Mouse (Mus musculus) CD4-positive helper T cell, adult 2 months (primary cell): ENCODE data around the gene Tspoap1.
A peak's percentile ranks its signal among the peaks of the same experiment; 100 is the strongest.

Experiments
- DNase-seq: peaks from one replicate; pipeline ENCODE4 v3.0.0-alpha.2; 2012; ENCODE audit warnings: low read depth, missing footprints, low spot score

Tspoap1 gene

DNA sequence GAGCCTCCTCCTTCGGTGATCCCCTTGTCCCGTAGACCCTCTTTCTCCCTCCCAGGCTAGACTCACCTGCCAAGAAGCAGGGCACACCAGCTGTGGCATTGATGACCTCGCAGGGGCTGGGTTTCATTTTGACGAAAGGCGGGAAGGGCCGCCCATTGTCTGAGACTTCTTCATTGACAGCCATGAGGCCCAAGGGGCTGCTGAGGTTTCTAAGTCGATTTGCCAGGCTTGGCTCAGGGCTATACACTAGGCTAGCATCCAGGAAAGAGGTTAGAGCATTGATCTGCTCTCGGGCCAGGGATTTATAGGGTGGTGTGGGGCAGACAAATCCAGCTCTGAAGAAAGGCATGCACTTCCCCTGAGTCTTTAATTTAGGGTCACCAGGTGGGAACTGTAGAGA is 54.5 kb downstream of the Tspoap1 start:
- DNase-seq: no peak

DNA sequence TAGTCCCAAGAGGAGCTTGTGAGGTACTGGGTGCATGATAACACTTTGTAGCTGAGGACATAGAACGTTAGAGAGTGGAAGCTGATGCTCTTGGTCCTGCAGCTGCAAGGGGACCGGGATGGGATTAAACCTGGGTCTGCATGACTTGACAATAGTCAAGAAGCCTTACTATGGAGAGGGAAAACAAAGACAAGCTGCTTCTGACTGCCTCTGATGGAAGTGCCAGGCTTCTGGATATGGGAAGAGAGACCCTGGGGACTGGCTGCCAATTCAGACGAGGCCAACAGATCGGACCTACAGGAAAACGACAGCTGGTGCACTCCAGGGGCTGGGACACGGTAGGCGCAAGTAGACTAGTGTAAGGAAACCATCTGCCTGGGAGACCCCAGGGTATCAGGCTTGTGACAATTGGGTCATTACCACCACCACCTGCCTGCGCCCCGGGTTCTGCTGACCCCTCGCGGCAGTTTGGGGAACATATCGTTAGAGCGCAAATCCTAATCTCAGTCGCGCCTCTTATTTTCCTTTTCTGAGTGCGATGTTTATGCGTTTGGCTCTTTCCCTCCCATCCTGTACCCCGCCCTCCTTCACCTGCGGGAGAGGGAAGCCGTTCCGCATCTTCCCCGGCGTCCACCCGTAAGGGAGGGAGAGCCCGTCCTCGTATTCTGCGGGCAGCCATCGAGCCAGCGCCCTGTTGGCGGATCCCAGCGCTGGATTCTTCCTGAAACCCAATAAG is 56.5 kb downstream of the Tspoap1 start:
- peak; percentile 43 for DNase-seq

DNA sequence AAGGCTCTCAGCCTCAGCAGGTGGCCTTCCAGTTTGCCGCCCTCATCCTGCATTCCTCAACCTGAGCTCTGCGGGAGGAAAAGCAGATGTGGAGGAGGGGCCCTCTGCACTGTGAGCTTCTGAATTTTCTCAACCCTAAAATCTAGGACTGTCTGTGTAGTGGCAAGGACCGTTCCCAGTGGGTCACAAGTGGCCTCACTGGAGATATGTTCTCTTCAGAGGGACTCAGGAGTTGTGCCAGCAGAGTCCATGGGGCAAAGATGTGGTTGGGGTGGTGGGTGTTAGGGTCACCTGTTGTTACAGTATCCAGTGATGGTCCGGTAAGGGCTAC is 57.1 kb downstream of the Tspoap1 start:
- no peak for DNase-seq

DNA sequence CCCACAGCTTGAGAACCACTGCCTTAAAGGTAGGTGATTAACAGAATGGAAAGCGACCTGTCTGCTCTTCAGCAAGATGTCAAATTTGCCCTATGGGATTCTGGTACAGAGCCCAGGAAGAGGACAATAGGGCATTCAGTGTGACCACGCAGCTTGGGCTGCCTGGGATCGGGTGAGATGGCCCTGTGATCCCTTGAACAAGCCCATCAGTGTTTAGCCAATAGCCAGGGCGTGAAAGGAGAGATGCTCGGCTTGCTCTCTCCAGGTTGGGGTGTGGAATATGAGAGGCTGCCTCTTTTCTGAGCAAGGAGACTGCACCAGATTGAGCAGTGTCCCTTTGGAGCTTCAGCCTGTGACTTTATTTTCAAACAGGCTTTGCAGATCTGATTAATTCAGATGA is 61.2 kb downstream of the Tspoap1 start:
- no peak for DNase-seq

DNA sequence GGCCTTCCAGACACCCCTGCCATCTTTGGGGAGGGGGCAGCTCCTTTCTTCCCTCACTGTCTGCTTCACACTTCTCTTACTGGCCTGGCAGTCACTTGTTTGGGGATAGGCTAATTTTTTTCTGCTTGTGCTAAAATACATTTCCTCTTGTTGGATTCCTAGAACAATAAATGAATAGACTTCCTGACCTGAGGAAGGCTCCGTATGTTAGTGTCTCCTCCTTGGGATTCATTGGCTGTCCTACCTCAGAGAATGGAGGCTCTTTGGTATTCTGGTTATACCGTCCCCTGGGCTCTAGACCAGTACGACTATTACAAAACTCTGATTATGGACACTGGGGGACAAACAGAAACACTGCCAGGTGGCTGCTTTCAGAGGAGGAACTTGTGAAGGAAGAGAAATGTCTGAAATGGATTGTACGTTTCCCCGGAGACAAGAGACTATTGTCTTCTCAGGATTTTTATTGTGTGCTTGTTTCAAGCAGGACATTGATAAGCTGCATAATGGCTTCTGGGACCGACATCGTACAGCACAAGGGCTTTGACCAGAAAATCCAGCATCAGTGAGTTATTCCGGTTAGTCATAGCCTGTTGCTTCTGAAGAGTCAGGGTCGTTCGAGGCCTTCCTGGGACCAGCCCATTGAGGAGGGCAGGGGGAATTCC is 68.0 kb downstream of the Tspoap1 start, which contains the start of gene Lpo:
Gene Lpo, minus strand, starts transcription at position 51 of the 662 bp plus-strand sequence.
- no peak for DNase-seq
